In genomic region chr12:69751864-69752341, GRCm38 (mm10) we compare ENCODE assay signal across 9 mouse cellular contexts. TPM values are rescaled to one million over a fixed set of nuclear protein-coding genes. Genes with fewer than 3 reads are reported as not detected.
A peak's percentile ranks its signal among the peaks of the same experiment; 100 is the strongest.
DNase-seq lines count a peak whose midpoint lies in the region; ATAC-seq and TF ChIP-seq lines count a peak whose summit lies in the region.
"Had no signal": no experiment of that assay in that cellular context is flagged by ENCODE, and none has a peak within 500 bp of the region (broad histone marks: within the 10 kb centered on the region; RNA-seq: fewer than 3 reads in every experiment).

No protein-coding gene starts in this region.

- H3K4me2 ChIP-seq in kidney, postnatal 0 days (ENCODE audit: low read length) = no peak overlapping the region

- H3K9me3 ChIP-seq in kidney, postnatal 0 days (replicated peaks; ENCODE audit: low read length) = no peaks in the 10 kb centered on the region

- no peaks in the 10 kb centered on the region for H3K27me3 ChIP-seq in liver, adult 2 months (ENCODE audit: control insufficient read depth, insufficient read depth, low read length)
- H3K27me3 ChIP-seq in kidney, postnatal 0 days (ENCODE audit: insufficient read depth, low read length) = no peaks in the 10 kb centered on the region
- H3K27me3 ChIP-seq in small intestine, adult 2 months (ENCODE audit: control insufficient read depth, insufficient read depth, low read length) = no peaks in the 10 kb centered on the region

- no peaks in the 10 kb centered on the region for H3K79me2 ChIP-seq in liver, adult 2 months (ENCODE audit: control insufficient read depth, insufficient read depth, low read length)

- no peak for TF ChIP-seq POLR2A in liver, adult 2 months (IDR thresholded peaks at IDR 0.05; ENCODE audit: extremely low read depth, insufficient read depth, low read length)
- TF ChIP-seq POLR2A in small intestine, adult 2 months (IDR thresholded peaks at IDR 0.05; ENCODE audit: low read depth, low read length) = no peak

- intact Hi-C loops in left cerebral cortex, postnatal 4 days (cut with DNase I) = loop anchor here (10.0 kb wide), 1 partner anchor 143 kb away; the partner anchor contains the start of genes Atl1 and Map4k5

- WGBS in liver, adult 2 months = 56% methylated on average over 10 of the region's 10 CpGs
- 21% methylated on average over 10 of the region's 10 CpGs for WGBS in kidney, postnatal 0 days
- 52% methylated on average over 10 of the region's 10 CpGs for WGBS in small intestine, adult 2 months

- H3K36me3 ChIP-seq in liver, adult 2 months (ENCODE audit: control insufficient read depth, insufficient read depth, low read length) = no peaks in the 10 kb centered on the region
- H3K36me3 ChIP-seq in kidney, postnatal 0 days (ENCODE audit: insufficient read depth, low read length) = no peaks in the 10 kb centered on the region
- no peaks in the 10 kb centered on the region for H3K36me3 ChIP-seq in small intestine, adult 2 months (ENCODE audit: control insufficient read depth, insufficient read depth, low read length)

- peaks cover 5% of the 10 kb centered on the region; the same call in 1 of the 2 replicates for H3K4me1 ChIP-seq in liver, adult 2 months (ENCODE audit: control insufficient read depth, insufficient read depth, low read length)
- H3K4me1 ChIP-seq in kidney, postnatal 0 days (replicated peaks; ENCODE audit: insufficient read depth, low read length) = no peaks in the 10 kb centered on the region
- no peaks in the 10 kb centered on the region for H3K4me1 ChIP-seq in small intestine, adult 2 months (ENCODE audit: control insufficient read depth, insufficient read depth, insufficient read length, low read length)

- no peak for DNase-seq in liver, adult 2 months (ENCODE audit: extremely low read depth, low read depth, low spot score)
- DNase-seq in liver = no peak
- DNase-seq in heart, adult 8-10 months (ENCODE audit: low spot score) = peak; percentile 64
- peak; percentile 71 for DNase-seq in kidney, postnatal 0 days (ENCODE audit: low spot score)
- no peak for DNase-seq in left cerebral cortex, postnatal 4 days
- DNase-seq in urinary bladder, postnatal 25 days (ENCODE audit: low spot score) = no peak
- no peak for DNase-seq in right cerebral cortex, adult 18-20 months

- no peak for TF ChIP-seq CTCF in liver, adult 2 months (IDR thresholded peaks at IDR 0.05; ENCODE audit: low read depth, low read length)
- peak; percentile 26; the same call in 1 of the 2 replicates for TF ChIP-seq CTCF in kidney, postnatal 0 days (IDR thresholded peaks at IDR 0.05; ENCODE audit: low read depth)
- TF ChIP-seq CTCF in small intestine, adult 2 months (IDR thresholded peaks at IDR 0.05; ENCODE audit: extremely low read depth, insufficient read length, insufficient replicate concordance, low read depth, low read length) = no peak

- no peak overlapping the region for H3K9ac ChIP-seq in liver, adult 2 months (ENCODE audit: low read depth, low read length)
- H3K9ac ChIP-seq in kidney, postnatal 0 days (ENCODE audit: low read depth, low read length) = no peak overlapping the region

- H3K4me3 ChIP-seq in liver, adult 2 months (ENCODE audit: insufficient read depth, low read depth, low read length) = no peak overlapping the region
- no peak overlapping the region for H3K4me3 ChIP-seq in kidney, postnatal 0 days (replicated peaks; ENCODE audit: low read depth, low read length)
- H3K4me3 ChIP-seq in small intestine, adult 2 months (ENCODE audit: low read depth, low read length) = no peak overlapping the region

- peak; percentile 72; the same call in 1 of the 2 replicates for ATAC-seq in kidney, postnatal 0 days (replicated peaks; ENCODE audit: low FRiP score, low read depth)

- peak overlapping the region; percentile 1 for H3K27ac ChIP-seq in liver, adult 2 months (replicated peaks; ENCODE audit: insufficient read depth, low read depth, low read length)
- peak overlapping the region; percentile 50; the same call in 1 of the 2 replicates for H3K27ac ChIP-seq in kidney, postnatal 0 days
- 0 out of 2 replicates have a peak overlapping the region, but pooled peaks have one; percentile 0 for H3K27ac ChIP-seq in small intestine, adult 2 months (ENCODE audit: insufficient read depth, low read depth, low read length)

RNA-seq across cellular contexts. Expression of gene Atp5s, which starts 27.2 kb away (rescaled TPM):
- 6.2 and 8.6 TPM in 2 replicates for total RNA-seq in liver, adult 2 months (2014; rRNA removed)
- polyA plus RNA-seq in liver, adult 2 months (2012; rRNA removed) = 9.0 and 9.9 TPM in 2 replicates
- 10 to 100 TPM; 28.1 to 38.2 (median 32.3) TPM for total RNA-seq in heart, adult 8-10 months (2022)
- 29.5 and 32.9 TPM in 2 replicates for polyA plus RNA-seq in kidney, postnatal 0 days (2015; fragmentation: Nextera tagmentation; extraction: Ambion mirVana)
- 7.9 and 9.4 TPM in 2 replicates for polyA plus RNA-seq in small intestine, adult 2 months (2012; rRNA removed)
- total RNA-seq in left cerebral cortex, postnatal 4 days (2021) = 10 to 100 TPM; 18.0 to 20.8 TPM

RNA-seq across cellular contexts. Expression of gene L2hgdh, which starts 27.2 kb away (rescaled TPM):
- total RNA-seq in liver, adult 2 months (2014; rRNA removed) = 38.9 and 41.5 TPM in 2 replicates
- 17.9 and 19.6 TPM in 2 replicates for polyA plus RNA-seq in liver, adult 2 months (2012; rRNA removed)
- 10 to 100 TPM; 42.7 to 56.7 (median 46.3) TPM for total RNA-seq in heart, adult 8-10 months (2022)
- polyA plus RNA-seq in kidney, postnatal 0 days (2015; fragmentation: Nextera tagmentation; extraction: Ambion mirVana) = 20.0 and 21.1 TPM in 2 replicates
- 5.7 and 17.8 TPM in 2 replicates for polyA plus RNA-seq in small intestine, adult 2 months (2012; rRNA removed)
- total RNA-seq in left cerebral cortex, postnatal 4 days (2021) = 10 to 100 TPM in 1 of 2 experiments, 1 to 10 TPM in 1; 9.4 to 12.5 TPM

RNA-seq across cellular contexts. Expression of gene Cdkl1, which starts 39.2 kb away (rescaled TPM):
- total RNA-seq in liver, adult 2 months (2014; rRNA removed) = 0.28 and 0.54 TPM in 2 replicates
- polyA plus RNA-seq in liver, adult 2 months (2012; rRNA removed) = 0.05 TPM in 1 of 2 replicates, not detected in the other
- total RNA-seq in heart, adult 8-10 months (2022) = 10 to 100 TPM; 11.8 to 17.0 (median 14.4) TPM
- 85.5 and 93.2 TPM in 2 replicates for polyA plus RNA-seq in kidney, postnatal 0 days (2015; fragmentation: Nextera tagmentation; extraction: Ambion mirVana)
- 0.29 and 0.52 TPM in 2 replicates for polyA plus RNA-seq in small intestine, adult 2 months (2012; rRNA removed)
- total RNA-seq in left cerebral cortex, postnatal 4 days (2021) = 10 to 100 TPM; 39.4 to 40.8 TPM
- total RNA-seq: hematopoietic stem cell, adult 5-6 weeks had no signal

Comparison
In these comparisons a context has a peak if more than half of its experiments do, and no peak if none do; other contexts are left out.
1. DNase-seq: peak in heart, adult 8-10 months (single experiment) and kidney, postnatal 0 days (single experiment); none in liver, adult 2 months (single experiment), liver (single experiment), left cerebral cortex, postnatal 4 days (single experiment), urinary bladder, postnatal 25 days (single experiment) and right cerebral cortex, adult 18-20 months (single experiment).
2. H3K27ac ChIP-seq: peak in every context shown above with its lines; median percentile 50 in kidney, postnatal 0 days; 1 in liver, adult 2 months; 0 in small intestine, adult 2 months.